10 mouse cellular contexts compared by ENCODE assay signal in genomic region chr9:56553626-56554025, GRCm38 (mm10).
A peak's percentile ranks its signal among the peaks of the same experiment; 100 is the strongest.
DNase-seq lines count a peak whose midpoint lies in the region; ATAC-seq and TF ChIP-seq lines count a peak whose summit lies in the region.
"Had no signal": no experiment of that assay in that cellular context is flagged by ENCODE, and none has a peak within 500 bp of the region (broad histone marks: within the 10 kb centered on the region; RNA-seq: fewer than 3 reads in every experiment).

No protein-coding gene starts in this region.

- no peak overlapping the region for H3K27ac ChIP-seq in forebrain, embryonic 14.5 days (ENCODE audit: low read depth, low read length)
- H3K27ac ChIP-seq in forebrain, embryonic 12.5 days = no peak overlapping the region
- H3K27ac ChIP-seq in hindbrain, embryonic 15.5 days (replicated peaks) = peak overlapping the region; percentile 77
- H3K27ac ChIP-seq in lung, postnatal 0 days (ENCODE audit: low read length) = no peak overlapping the region

- H3K4me2 ChIP-seq in forebrain, embryonic 14.5 days (ENCODE audit: low read length) = no peak overlapping the region
- H3K4me2 ChIP-seq in forebrain, embryonic 12.5 days = no peak overlapping the region
- H3K4me2 ChIP-seq in hindbrain, embryonic 15.5 days = no peak overlapping the region
- no peak overlapping the region for H3K4me2 ChIP-seq in lung, postnatal 0 days (replicated peaks; ENCODE audit: low read depth, low read length)

- no peaks in the 10 kb centered on the region for H3K9me3 ChIP-seq in forebrain, embryonic 14.5 days (replicated peaks; ENCODE audit: control insufficient read depth, low read length)
- no peaks in the 10 kb centered on the region for H3K9me3 ChIP-seq in forebrain, embryonic 12.5 days
- H3K9me3 ChIP-seq in hindbrain, embryonic 15.5 days = no peaks in the 10 kb centered on the region
- no peaks in the 10 kb centered on the region for H3K9me3 ChIP-seq in lung, postnatal 0 days (ENCODE audit: low read length)
- H3K9me3 ChIP-seq: megakaryocyte, embryonic 14.5 days had no signal

- no peaks in the 10 kb centered on the region for H3K36me3 ChIP-seq in forebrain, embryonic 14.5 days (ENCODE audit: control insufficient read depth, insufficient read depth, low read length)
- no peaks in the 10 kb centered on the region for H3K36me3 ChIP-seq in forebrain, embryonic 12.5 days (replicated peaks)
- no peaks in the 10 kb centered on the region for H3K36me3 ChIP-seq in hindbrain, embryonic 15.5 days
- no peaks in the 10 kb centered on the region for H3K36me3 ChIP-seq in lung, postnatal 0 days (ENCODE audit: insufficient read depth, low read length)

- 0 out of 2 replicates have a peak, but pooled peaks cover 4% of the 10 kb centered on the region for H3K27me3 ChIP-seq in forebrain, embryonic 14.5 days (replicated peaks; ENCODE audit: control insufficient read depth, insufficient read depth, low read length)
- H3K27me3 ChIP-seq in forebrain, embryonic 12.5 days = peaks cover 48% of the 10 kb centered on the region
- no peaks in the 10 kb centered on the region for H3K27me3 ChIP-seq in hindbrain, embryonic 15.5 days
- no peaks in the 10 kb centered on the region for H3K27me3 ChIP-seq in lung, postnatal 0 days (replicated peaks; ENCODE audit: insufficient read depth, low read length)

- peak; percentile 20 for DNase-seq in forebrain, embryonic 14.5 days (ENCODE audit: low spot score)
- DNase-seq in brain, adult 2 months (ENCODE audit: low read depth, low spot score) = peak; percentile 72
- DNase-seq in cerebellum, postnatal 14 days = peak; percentile 81 to 83
- DNase-seq in layer of hippocampus, adult 8-10 months (ENCODE audit: low spot score in 2 of 2) = no peak
- DNase-seq in lung, postnatal 0 days (ENCODE audit: low spot score) = no peak
- DNase-seq in right cerebral cortex, postnatal 14 days = no peak
- DNase-seq: adrenal gland, adult 8-10 months had no signal

- TF ChIP-seq CTCF in lung, postnatal 0 days (IDR thresholded peaks at IDR 0.05) = no peak

- peaks cover 8% of the 10 kb centered on the region; the same call in 1 of the 2 replicates for H3K4me1 ChIP-seq in forebrain, embryonic 14.5 days (ENCODE audit: control insufficient read depth, insufficient read depth, low read length)
- H3K4me1 ChIP-seq in forebrain, embryonic 12.5 days = peaks cover 30% of the 10 kb centered on the region
- H3K4me1 ChIP-seq in hindbrain, embryonic 15.5 days (replicated peaks) = peaks cover 37% of the 10 kb centered on the region
- H3K4me1 ChIP-seq in lung, postnatal 0 days (ENCODE audit: insufficient read depth, low read depth, low read length) = no peaks in the 10 kb centered on the region

- ATAC-seq in forebrain, embryonic 14.5 days = 0 out of 2 replicates have a peak, but pooled peaks have one; percentile 3
- ATAC-seq in forebrain, embryonic 12.5 days (ENCODE audit: low FRiP score) = no peak; the same call in 1 of the 2 replicates
- peak; percentile 15; the same call in 1 of the 2 replicates for ATAC-seq in hindbrain, embryonic 15.5 days (ENCODE audit: low FRiP score, low read depth)
- ATAC-seq in lung, postnatal 0 days = no peak

- H3K9ac ChIP-seq in forebrain, embryonic 14.5 days (ENCODE audit: low read length) = peak overlapping the region; percentile 13; the same call in 1 of the 2 replicates
- H3K9ac ChIP-seq in forebrain, embryonic 12.5 days = no peak overlapping the region
- H3K9ac ChIP-seq in hindbrain, embryonic 15.5 days = no peak overlapping the region
- H3K9ac ChIP-seq in lung, postnatal 0 days (replicated peaks; ENCODE audit: low read depth) = no peak overlapping the region

- no peak overlapping the region for H3K4me3 ChIP-seq in forebrain, embryonic 14.5 days (ENCODE audit: low read depth, low read length)
- H3K4me3 ChIP-seq in forebrain, embryonic 12.5 days (replicated peaks) = no peak overlapping the region
- H3K4me3 ChIP-seq in hindbrain, embryonic 15.5 days = no peak overlapping the region
- no peak overlapping the region for H3K4me3 ChIP-seq in lung, postnatal 0 days (ENCODE audit: low read depth, low read length)
- H3K4me3 ChIP-seq: megakaryocyte, embryonic 14.5 days had no signal

- TF ChIP-seq EP300 in lung, postnatal 0 days (IDR thresholded peaks at IDR 0.05) = no peak

- 36% methylated on average over 13 of the region's 13 CpGs for WGBS in forebrain, embryonic 14.5 days
- 51% methylated on average over 13 of the region's 13 CpGs for WGBS in forebrain, embryonic 12.5 days
- WGBS in hindbrain, embryonic 15.5 days = 48% methylated on average over 13 of the region's 13 CpGs
- WGBS in lung, postnatal 0 days = 76% methylated on average over 13 of the region's 13 CpGs

Comparison
In these comparisons a context has a peak if more than half of its experiments do, and no peak if none do; other contexts are left out.
1. ATAC-seq: peak in forebrain, embryonic 14.5 days (single experiment) and hindbrain, embryonic 15.5 days (single experiment); none in forebrain, embryonic 12.5 days (single experiment) and lung, postnatal 0 days (single experiment).
2. DNase-seq: peak in forebrain, embryonic 14.5 days (single experiment), brain, adult 2 months (single experiment) and cerebellum, postnatal 14 days (2 of 2); none in layer of hippocampus, adult 8-10 months (0 of 2), lung, postnatal 0 days (single experiment) and right cerebral cortex, postnatal 14 days (single experiment).